Comparison of ENCODE assay signal across 20 mouse cellular contexts in the genomic region with DNA sequence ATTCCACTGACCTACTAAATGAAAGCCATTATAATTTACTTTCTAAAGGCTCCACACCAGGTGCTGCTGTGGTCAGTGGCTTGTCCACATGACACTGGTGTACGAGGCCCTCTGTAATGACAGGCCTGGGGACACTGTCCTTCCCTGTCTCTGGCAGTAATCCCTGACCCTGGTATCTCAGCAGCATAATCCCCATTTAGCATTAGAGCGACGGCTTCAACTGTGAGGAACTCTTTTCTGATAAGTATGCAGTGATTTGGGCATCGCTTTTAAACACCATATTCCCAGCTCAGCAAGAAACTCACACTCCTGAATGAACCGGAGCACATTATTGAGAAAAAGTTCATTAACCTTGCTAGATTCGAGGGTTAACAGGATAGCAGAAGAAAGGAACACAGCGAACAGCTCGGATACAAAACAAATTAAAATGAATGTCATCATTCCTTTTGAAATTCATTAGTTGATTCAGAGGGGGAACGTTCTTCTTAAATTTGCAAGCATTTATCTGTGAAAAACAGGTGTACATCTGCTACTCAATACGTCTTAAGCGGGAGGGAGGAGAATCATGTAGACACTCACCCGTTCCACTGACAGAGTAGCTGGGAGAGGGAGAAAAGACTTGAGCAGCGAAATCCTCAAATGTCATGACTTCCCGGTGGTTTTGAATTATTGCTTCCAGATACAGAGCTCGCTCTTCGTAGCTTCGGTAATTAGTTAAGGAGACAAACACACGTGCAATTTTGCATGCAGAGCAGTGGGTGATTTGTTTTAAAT. TPM values are rescaled to one million over a fixed set of nuclear protein-coding genes. Genes with fewer than 3 reads are reported as not detected.
DNase-seq lines count a peak whose midpoint lies in the region; ATAC-seq and TF ChIP-seq lines count a peak whose summit lies in the region.
"Had no signal": no experiment of that assay in that cellular context is flagged by ENCODE, and none has a peak within 500 bp of the region (broad histone marks: within the 10 kb centered on the region; RNA-seq: fewer than 3 reads in every experiment).

No protein-coding gene starts in this region.

- TF ChIP-seq CTCF in midbrain, postnatal 0 days (IDR thresholded peaks at IDR 0.05) = no peak

- ATAC-seq in forebrain, embryonic 16.5 days = no peak
- ATAC-seq in midbrain, postnatal 0 days (ENCODE audit: low FRiP score) = no peak
- ATAC-seq in kidney, embryonic 15.5 days (replicated peaks; ENCODE audit: low FRiP score) = no peak
- ATAC-seq in monocyte, adult 5-6 weeks (replicated peaks; ENCODE audit: insufficient number of reproducible peaks, low FRiP score, low TSS enrichment, poor library complexity, severe bottlenecking) = no peak

- H3K27ac ChIP-seq in forebrain, embryonic 16.5 days (ENCODE audit: low read length) = peak overlapping the region; percentile 80
- peak overlapping the region; percentile 64; the same call in 1 of the 2 replicates for H3K27ac ChIP-seq in midbrain, embryonic 10.5 days (replicated peaks)
- peak overlapping the region; percentile 33 for H3K27ac ChIP-seq in midbrain, postnatal 0 days (ENCODE audit: low read depth, low read length)
- no peak overlapping the region for H3K27ac ChIP-seq in kidney, embryonic 15.5 days
- H3K27ac ChIP-seq: embryonic facial prominence, embryonic 13.5 days; limb, embryonic 13.5 days; liver, embryonic 14.5 days; macrophage; stomach, embryonic 15.5 days had no signal

- H3K27me3 ChIP-seq in forebrain, embryonic 16.5 days (replicated peaks; ENCODE audit: control insufficient read depth, insufficient read depth, low read length) = no peaks in the 10 kb centered on the region
- peaks cover 73% of the 10 kb centered on the region for H3K27me3 ChIP-seq in midbrain, embryonic 10.5 days (ENCODE audit: low read depth, poor library complexity, severe bottlenecking)
- no peaks in the 10 kb centered on the region for H3K27me3 ChIP-seq in midbrain, postnatal 0 days (ENCODE audit: insufficient read depth, low read length)
- H3K27me3 ChIP-seq in kidney, embryonic 15.5 days = no peaks in the 10 kb centered on the region
- H3K27me3 ChIP-seq: embryonic facial prominence, embryonic 13.5 days; limb, embryonic 13.5 days; stomach, embryonic 15.5 days had no signal

- 14% methylated on average over 18 of the region's 18 CpGs for WGBS in forebrain, embryonic 16.5 days
- 29% methylated on average over 18 of the region's 18 CpGs for WGBS in midbrain, embryonic 10.5 days
- 28% methylated on average over 18 of the region's 18 CpGs for WGBS in midbrain, postnatal 0 days
- WGBS in kidney, embryonic 15.5 days = 51% methylated on average over 18 of the region's 18 CpGs

- peaks cover 62% of the 10 kb centered on the region for H3K4me1 ChIP-seq in forebrain, embryonic 16.5 days (replicated peaks; ENCODE audit: control insufficient read depth, insufficient read depth, low read length)
- peaks cover 70% of the 10 kb centered on the region for H3K4me1 ChIP-seq in midbrain, embryonic 10.5 days
- H3K4me1 ChIP-seq in midbrain, postnatal 0 days (ENCODE audit: insufficient read depth, low read length) = no peaks in the 10 kb centered on the region
- peaks cover 3% of the 10 kb centered on the region; the same call in 1 of the 2 replicates for H3K4me1 ChIP-seq in kidney, embryonic 15.5 days
- H3K4me1 ChIP-seq: stomach, embryonic 15.5 days had no signal

- no peaks in the 10 kb centered on the region for H3K9me3 ChIP-seq in forebrain, embryonic 16.5 days (ENCODE audit: control insufficient read depth, low read length)
- no peaks in the 10 kb centered on the region for H3K9me3 ChIP-seq in midbrain, embryonic 10.5 days (replicated peaks)
- no peaks in the 10 kb centered on the region for H3K9me3 ChIP-seq in midbrain, postnatal 0 days (ENCODE audit: low read length)
- no peaks in the 10 kb centered on the region for H3K9me3 ChIP-seq in kidney, embryonic 15.5 days (replicated peaks)
- H3K9me3 ChIP-seq: embryonic facial prominence, embryonic 13.5 days; limb, embryonic 13.5 days; stomach, embryonic 15.5 days had no signal

- H3K4me2 ChIP-seq in forebrain, embryonic 16.5 days (ENCODE audit: low read length) = peak overlapping the region; percentile 14; the same call in 1 of the 2 replicates
- peak overlapping the region; percentile 22; the same call in 1 of the 2 replicates for H3K4me2 ChIP-seq in midbrain, postnatal 0 days (ENCODE audit: low read depth, low read length, poor library complexity, severe bottlenecking)
- no peak overlapping the region for H3K4me2 ChIP-seq in kidney, embryonic 15.5 days
- H3K4me2 ChIP-seq: embryonic facial prominence, embryonic 13.5 days; limb, embryonic 13.5 days; stomach, embryonic 15.5 days had no signal

- peak overlapping the region; percentile 31; the same call in 1 of the 2 replicates for H3K9ac ChIP-seq in forebrain, embryonic 16.5 days (replicated peaks; ENCODE audit: low read depth, low read length)
- 0 out of 2 replicates have a peak overlapping the region, but pooled peaks have one; percentile 8 for H3K9ac ChIP-seq in midbrain, postnatal 0 days (replicated peaks; ENCODE audit: low read length, poor library complexity, severe bottlenecking)
- H3K9ac ChIP-seq in kidney, embryonic 15.5 days = no peak overlapping the region
- H3K9ac ChIP-seq: embryonic facial prominence, embryonic 13.5 days; limb, embryonic 13.5 days; liver, embryonic 14.5 days; stomach, embryonic 15.5 days had no signal

- no peaks in the 10 kb centered on the region for H3K36me3 ChIP-seq in forebrain, embryonic 16.5 days (ENCODE audit: control insufficient read depth, insufficient read depth)
- H3K36me3 ChIP-seq in midbrain, embryonic 10.5 days = no peaks in the 10 kb centered on the region
- no peaks in the 10 kb centered on the region for H3K36me3 ChIP-seq in midbrain, postnatal 0 days (ENCODE audit: insufficient read depth, low read length)
- no peaks in the 10 kb centered on the region for H3K36me3 ChIP-seq in kidney, embryonic 15.5 days
- H3K36me3 ChIP-seq: embryonic facial prominence, embryonic 13.5 days; limb, embryonic 13.5 days; stomach, embryonic 15.5 days had no signal

- peak; percentile 63 for DNase-seq in retina, adult 2 months (ENCODE audit: low read depth, low spot score)
- no peak for DNase-seq in retina, embryonic 14.5 days (ENCODE audit: low spot score)
- DNase-seq in midbrain, embryonic 10.5 days (ENCODE audit: low spot score) = peak; percentile 28
- DNase-seq in midbrain, postnatal 0 days (ENCODE audit: low spot score) = no peak
- no peak for DNase-seq in adrenal gland, postnatal 4 days (ENCODE audit: low spot score in 2 of 2)
- DNase-seq: adrenal gland, adult 2 months; gastrocnemius, postnatal 36 days; kidney, adult 11 months; kidney, postnatal 14 days had no signal

- H3K4me3 ChIP-seq in forebrain, embryonic 16.5 days (replicated peaks; ENCODE audit: low read length) = no peak overlapping the region
- H3K4me3 ChIP-seq in midbrain, embryonic 10.5 days = no peak overlapping the region
- no peak overlapping the region for H3K4me3 ChIP-seq in midbrain, postnatal 0 days (ENCODE audit: low read depth, low read length)
- H3K4me3 ChIP-seq in kidney, embryonic 15.5 days (replicated peaks) = no peak overlapping the region
- H3K4me3 ChIP-seq: embryonic facial prominence, embryonic 13.5 days; left cerebral cortex, adult 2 months; limb, embryonic 13.5 days; stomach, embryonic 15.5 days had no signal

RNA-seq across cellular contexts. Expression of gene Insm1, which starts 38.3 kb away (rescaled TPM):
- polyA plus RNA-seq in forebrain, embryonic 16.5 days (2015; fragmentation: Nextera tagmentation; extraction: Ambion mirVana) = 9.1 and 11.8 TPM in 2 replicates
- polyA plus RNA-seq in midbrain, embryonic 10.5 days (2016; fragmentation: Nextera tagmentation; extraction: Ambion mirVana) = 3.0 and 4.7 TPM in 2 replicates
- 13.9 and 20.6 TPM in 2 replicates for total RNA-seq in midbrain, postnatal 0 days (2014; rRNA removed)
- polyA plus RNA-seq in midbrain, postnatal 0 days (2015; fragmentation: Nextera tagmentation; extraction: Ambion mirVana) = 1.5 and 1.9 TPM in 2 replicates
- total RNA-seq in adrenal gland, postnatal 4 days (2021) = 10 to 100 TPM; 16.6 to 16.8 TPM
- 0.05 and 0.16 TPM in 2 replicates for polyA plus RNA-seq in kidney, embryonic 15.5 days (2015; fragmentation: Nextera tagmentation; extraction: Ambion mirVana)
- not detected in 3 replicates for total RNA-seq in monocyte, adult 5-6 weeks (2017)
- total RNA-seq: gastrocnemius, postnatal 36 days; heart, adult 8-10 months had no signal
- polyA plus RNA-seq: limb, embryonic 13.5 days; lung, embryonic 16.5 days; macrophage had no signal

Comparison
In these comparisons a context has a peak if more than half of its experiments do, and no peak if none do; other contexts are left out.
1. DNase-seq: peak in retina, adult 2 months (single experiment) and midbrain, embryonic 10.5 days (single experiment); none in retina, embryonic 14.5 days (single experiment), midbrain, postnatal 0 days (single experiment) and adrenal gland, postnatal 4 days (0 of 2).